Mouse (Mus musculus): ENCODE results near the gene Olfr224. TPM values are rescaled to one million over a fixed set of nuclear protein-coding genes. Genes with fewer than 3 reads are reported as not detected.
"Not testable (repeated sequence)": the region's sequence is repeated elsewhere in the genome, so short reads cannot be mapped to it uniquely, and the experiment has no call there.

Olfr224 gene
- polyA plus RNA-seq, 1 experiment from 2014 or later = not detected

DNA sequence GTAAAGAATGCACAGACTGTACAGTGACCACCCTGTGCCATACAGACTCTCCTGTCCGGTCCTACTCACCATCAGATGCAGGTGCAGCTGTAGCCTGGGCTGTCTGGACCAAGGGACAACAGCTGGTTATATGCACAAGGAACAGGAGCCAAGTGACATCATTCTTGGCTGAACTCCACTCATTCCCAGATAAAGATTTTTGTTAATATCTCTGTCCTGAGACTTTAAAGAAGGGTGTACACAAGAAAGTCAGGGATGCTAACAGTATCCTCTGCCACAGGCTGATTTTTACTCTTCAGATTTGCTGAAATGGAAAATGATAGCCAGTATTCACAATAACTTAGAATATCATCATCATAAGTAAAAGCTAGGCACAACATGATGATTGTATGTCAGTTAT lies 14.8 kb downstream of the Olfr224 start, which contains the start of gene Olfr328:
Olfr328 (minus strand) TSS at position 101 of the 400 bp plus-strand sequence.
- Histone ChIP-seq H3K27me3 (ENCODE audit: control insufficient read depth, insufficient read depth, low read length) (no peaks in the 10 kb centered on the region), H3K27ac (replicated peaks) (no peak within 1 kb of the TSS), H3K9ac (ENCODE audit: low read length) (no peak within 1 kb of the TSS), H3K4me3 (ENCODE audit: low read depth, low read length) (no peak within 1 kb of the TSS), H3K4me2 (replicated peaks; ENCODE audit: low read depth) (no peak within 1 kb of the TSS), H3K4me1 (replicated peaks; ENCODE audit: control insufficient read depth, insufficient read depth) (no peaks in the 10 kb centered on the region), H3K9me3 (ENCODE audit: control insufficient read depth, low read length) (no peaks in the 10 kb centered on the region), H3K36me3 (ENCODE audit: control insufficient read depth, insufficient read depth, low read length) (no peaks in the 10 kb centered on the region)
- DNase-seq (ENCODE audit: low spot score) (no peak), ATAC-seq (ENCODE audit: low FRiP score, low TSS enrichment) (no peak)
- TF ChIP-seq EP300 (optimal IDR thresholded peaks at IDR 0.05) = no peak
- no peak for TF ChIP-seq CTCF (IDR thresholded peaks at IDR 0.05; ENCODE audit: low read depth)
- 83% methylated on average over 1 of the region's 1 CpGs for whole genome bisulfite sequencing

DNA sequence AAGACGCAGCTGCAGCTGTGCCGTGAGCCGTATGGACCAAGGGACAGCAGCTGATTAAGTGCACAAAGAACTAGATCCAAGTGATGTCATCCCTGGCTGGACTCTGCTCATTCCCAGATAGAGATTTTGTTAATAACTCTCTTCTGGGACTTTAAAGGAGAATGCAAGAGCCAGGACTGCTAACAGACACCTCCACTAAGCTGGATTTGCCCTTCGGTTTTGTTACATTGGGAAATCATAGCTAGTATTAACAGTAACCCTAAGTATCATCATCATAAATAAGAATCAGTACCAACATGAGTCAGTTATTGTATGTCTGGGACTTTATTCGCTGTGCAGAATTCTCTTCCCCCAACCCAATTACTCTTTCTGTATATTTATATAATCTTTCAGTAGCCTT lies 24.0 kb downstream of the Olfr224 start, which contains the start of gene Olfr329-ps:
Olfr329-ps (minus strand) TSS at position 101 of the 400 bp plus-strand sequence.
- Histone ChIP-seq H3K27ac (replicated peaks) (no peak within 1 kb of the TSS), H3K27me3 (ENCODE audit: control insufficient read depth, insufficient read depth, low read length) (no peaks in the 10 kb centered on the region), H3K9ac (ENCODE audit: low read length) (no peak within 1 kb of the TSS), H3K4me2 (replicated peaks; ENCODE audit: low read depth) (no peak within 1 kb of the TSS), H3K9me3 (ENCODE audit: control insufficient read depth, low read length) (no peaks in the 10 kb centered on the region), H3K36me3 (ENCODE audit: control insufficient read depth, insufficient read depth, low read length) (no peaks in the 10 kb centered on the region), H3K4me1 (replicated peaks; ENCODE audit: control insufficient read depth, insufficient read depth) (no peaks in the 10 kb centered on the region), H3K4me3 (ENCODE audit: low read depth, low read length) (no peak within 1 kb of the TSS)
- 59% methylated on average over 5 of the region's 5 CpGs for WGBS
- ATAC-seq (ENCODE audit: low FRiP score, low TSS enrichment) (no peak), DNase-seq (ENCODE audit: low spot score) (no peak)
- TF ChIP-seq CTCF (IDR thresholded peaks at IDR 0.05; ENCODE audit: low read depth) (no peak), EP300 (optimal IDR thresholded peaks at IDR 0.05) (no peak)

- not testable (repeated sequence) for H3K36me3 ChIP-seq (ENCODE audit: control insufficient read depth, insufficient read depth, low read length); H3K27ac ChIP-seq (replicated peaks); H3K9ac ChIP-seq (ENCODE audit: low read length); H3K27me3 ChIP-seq (ENCODE audit: control insufficient read depth, insufficient read depth, low read length); H3K4me2 ChIP-seq (replicated peaks; ENCODE audit: low read depth); H3K9me3 ChIP-seq (ENCODE audit: control insufficient read depth, low read length); H3K4me3 ChIP-seq (ENCODE audit: low read depth, low read length); H3K4me1 ChIP-seq (replicated peaks; ENCODE audit: control insufficient read depth, insufficient read depth); DNase-seq (ENCODE audit: low spot score); ATAC-seq (ENCODE audit: low FRiP score, low TSS enrichment)
These were observed 35.6 kb downstream of the Olfr224 start, which contains the start of gene Olfr330 for GRCm38 (mm10) chr11:58534736-58535135. TSS of gene Olfr330 (minus strand) at chr11:58534836.

DNA sequence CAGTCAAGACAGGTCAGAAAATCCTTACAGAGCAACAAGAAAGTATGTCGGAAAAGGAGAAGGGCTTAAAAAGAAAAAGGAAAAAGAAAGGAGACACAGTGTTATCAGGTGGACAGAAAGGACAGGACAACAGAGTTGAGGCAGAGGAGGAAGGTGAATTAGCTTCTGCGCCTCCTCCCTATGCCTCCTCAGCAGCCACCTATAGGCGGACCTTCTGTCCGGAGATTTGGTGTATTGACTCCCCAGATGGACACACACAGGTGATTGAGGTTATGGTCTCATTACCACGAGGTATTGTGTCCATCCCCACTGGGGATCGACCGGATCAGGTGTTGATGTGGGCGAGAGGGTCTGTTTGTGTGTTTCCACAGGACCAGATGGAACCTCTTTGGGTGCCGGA lies 50.6 kb downstream of the Olfr224 start:
- not testable (repeated sequence) for H3K27ac ChIP-seq (replicated peaks); H3K4me3 ChIP-seq (ENCODE audit: low read depth, low read length); DNase-seq (ENCODE audit: low spot score); H3K4me1 ChIP-seq (replicated peaks; ENCODE audit: control insufficient read depth, insufficient read depth); ATAC-seq (ENCODE audit: low FRiP score, low TSS enrichment); H3K9ac ChIP-seq (ENCODE audit: low read length); H3K9me3 ChIP-seq (ENCODE audit: control insufficient read depth, low read length); H3K36me3 ChIP-seq (ENCODE audit: control insufficient read depth, insufficient read depth, low read length); H3K4me2 ChIP-seq (replicated peaks; ENCODE audit: low read depth); H3K27me3 ChIP-seq (ENCODE audit: control insufficient read depth, insufficient read depth, low read length)
- WGBS = 88% methylated on average over 7 of the region's 9 CpGs

DNA sequence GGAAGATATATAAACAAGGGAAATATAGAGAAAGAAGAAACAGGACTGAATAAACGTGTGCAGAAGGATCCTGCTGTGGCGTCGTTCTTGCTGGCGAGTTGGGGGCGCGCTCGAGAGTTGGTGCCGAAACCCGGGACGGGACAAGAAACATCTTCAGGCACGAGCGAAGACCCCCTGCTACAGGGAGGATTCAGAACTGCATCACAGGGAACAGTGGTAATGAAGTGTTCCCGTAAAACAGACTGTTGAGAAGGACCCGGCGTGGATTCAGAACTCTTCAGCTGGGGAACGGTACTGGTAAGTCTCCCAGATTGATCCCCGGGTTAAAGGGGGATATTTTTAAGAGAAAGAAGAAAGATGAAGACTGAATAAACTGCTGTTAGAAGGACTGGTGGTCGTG lies 51.4 kb downstream of the Olfr224 start:
- H3K36me3 ChIP-seq (ENCODE audit: control insufficient read depth, insufficient read depth, low read length); H3K27me3 ChIP-seq (ENCODE audit: control insufficient read depth, insufficient read depth, low read length); ATAC-seq (ENCODE audit: low FRiP score, low TSS enrichment); H3K4me1 ChIP-seq (replicated peaks; ENCODE audit: control insufficient read depth, insufficient read depth); H3K27ac ChIP-seq (replicated peaks); H3K9ac ChIP-seq (ENCODE audit: low read length); H3K4me2 ChIP-seq (replicated peaks; ENCODE audit: low read depth); DNase-seq (ENCODE audit: low spot score); H3K9me3 ChIP-seq (ENCODE audit: control insufficient read depth, low read length); H3K4me3 ChIP-seq (ENCODE audit: low read depth, low read length): not testable (repeated sequence)
- 94% methylated on average over 17 of the region's 18 CpGs for WGBS

Other genes starting within 250 kb of the Olfr224 start
- 76.0 and 78.4 TPM in 2 replicates for gene Zfp672, start 240.2 kb downstream of the Olfr224 start, polyA plus RNA-seq (2015; fragmentation: Nextera tagmentation; extraction: Ambion mirVana)
- gene Sh3bp5l, start 239.8 kb downstream of the Olfr224 start, polyA plus RNA-seq (2015; fragmentation: Nextera tagmentation; extraction: Ambion mirVana) = 33.6 and 34.1 TPM in 2 replicates
- gene Lypd8, start 191.5 kb downstream of the Olfr224 start, polyA plus RNA-seq (2015; fragmentation: Nextera tagmentation; extraction: Ambion mirVana) = 1,014 and 1,152 TPM in 2 replicates
- 1.6 and 3.3 TPM in 2 replicates for gene 1810065E05Rik, start 149.4 kb downstream of the Olfr224 start, polyA plus RNA-seq (2015; fragmentation: Nextera tagmentation; extraction: Ambion mirVana)
- gene Gm12253, start 138.0 kb downstream of the Olfr224 start, polyA plus RNA-seq (2015; fragmentation: Nextera tagmentation; extraction: Ambion mirVana) = not detected in 2 replicates
- not detected in 2 replicates for gene Lypd9, start 117.6 kb downstream of the Olfr224 start, polyA plus RNA-seq (2015; fragmentation: Nextera tagmentation; extraction: Ambion mirVana)
- not detected in 2 replicates for gene Olfr30, start 108.3 kb downstream of the Olfr224 start, polyA plus RNA-seq (2015; fragmentation: Nextera tagmentation; extraction: Ambion mirVana)
- not detected in 2 replicates for gene Olfr332, start 78.0 kb downstream of the Olfr224 start, polyA plus RNA-seq (2015; fragmentation: Nextera tagmentation; extraction: Ambion mirVana)
- not detected in 2 replicates for gene Olfr331, start 68.0 kb downstream of the Olfr224 start, polyA plus RNA-seq (2015; fragmentation: Nextera tagmentation; extraction: Ambion mirVana)
- not detected in 2 replicates for gene Olfr330, start 35.7 kb downstream of the Olfr224 start, polyA plus RNA-seq (2015; fragmentation: Nextera tagmentation; extraction: Ambion mirVana)
- not detected in 2 replicates for gene Olfr329-ps, start 24.1 kb downstream of the Olfr224 start, polyA plus RNA-seq (2015; fragmentation: Nextera tagmentation; extraction: Ambion mirVana)
- gene Olfr328, start 14.9 kb downstream of the Olfr224 start, polyA plus RNA-seq (2015; fragmentation: Nextera tagmentation; extraction: Ambion mirVana) = 0.04 TPM in 1 of 2 replicates, not detected in the other
- gene Olfr325, start 7.2 kb upstream of the Olfr224 start, polyA plus RNA-seq (2015; fragmentation: Nextera tagmentation; extraction: Ambion mirVana) = not detected in 2 replicates
- not detected in 2 replicates for gene Olfr324, start 24.6 kb upstream of the Olfr224 start, polyA plus RNA-seq (2015; fragmentation: Nextera tagmentation; extraction: Ambion mirVana)
- 1,000 and 1,066 TPM in 2 replicates for gene 2210407C18Rik, start 45.5 kb upstream of the Olfr224 start, polyA plus RNA-seq (2015; fragmentation: Nextera tagmentation; extraction: Ambion mirVana)
- gene Olfr323, start 59.9 kb upstream of the Olfr224 start, polyA plus RNA-seq (2015; fragmentation: Nextera tagmentation; extraction: Ambion mirVana) = 0.29 and 0.46 TPM in 2 replicates
- 1.5 and 1.9 TPM in 2 replicates for gene Trim58, start 69.9 kb upstream of the Olfr224 start, polyA plus RNA-seq (2015; fragmentation: Nextera tagmentation; extraction: Ambion mirVana)
- not detected in 2 replicates for gene Olfr322, start 88.2 kb upstream of the Olfr224 start, polyA plus RNA-seq (2015; fragmentation: Nextera tagmentation; extraction: Ambion mirVana)
- gene Olfr320, start 110.5 kb upstream of the Olfr224 start, polyA plus RNA-seq (2015; fragmentation: Nextera tagmentation; extraction: Ambion mirVana) = not detected in 2 replicates
- not detected in 2 replicates for gene Olfr319, start 128.6 kb upstream of the Olfr224 start, polyA plus RNA-seq (2015; fragmentation: Nextera tagmentation; extraction: Ambion mirVana)
- gene Olfr318, start 153.5 kb upstream of the Olfr224 start, polyA plus RNA-seq (2015; fragmentation: Nextera tagmentation; extraction: Ambion mirVana) = not detected in 2 replicates
- gene Olfr317, start 168.7 kb upstream of the Olfr224 start, polyA plus RNA-seq (2015; fragmentation: Nextera tagmentation; extraction: Ambion mirVana) = 0.06 TPM in 1 of 2 replicates, not detected in the other
- gene Olfr316, start 182.2 kb upstream of the Olfr224 start, polyA plus RNA-seq (2015; fragmentation: Nextera tagmentation; extraction: Ambion mirVana) = not detected in 2 replicates
- not detected in 2 replicates for gene Olfr315, start 202.6 kb upstream of the Olfr224 start, polyA plus RNA-seq (2015; fragmentation: Nextera tagmentation; extraction: Ambion mirVana)
- not detected in 2 replicates for gene Olfr314, start 212.4 kb upstream of the Olfr224 start, polyA plus RNA-seq (2015; fragmentation: Nextera tagmentation; extraction: Ambion mirVana)
- gene Fam183b, start 231.4 kb upstream of the Olfr224 start, polyA plus RNA-seq (2015; fragmentation: Nextera tagmentation; extraction: Ambion mirVana) = 3.1 and 3.7 TPM in 2 replicates
- not detected in 2 replicates for gene Olfr313, start 244.4 kb upstream of the Olfr224 start, polyA plus RNA-seq (2015; fragmentation: Nextera tagmentation; extraction: Ambion mirVana)